Mouse (Mus musculus) kidney, embryonic 16.5 days (tissue): ENCODE data around the gene Btbd9. TPM values are rescaled to one million over a fixed set of nuclear protein-coding genes. Genes with fewer than 3 reads are reported as not detected.

Source experiments
- ATAC-seq: fragments of 200-750 bp; cut with Nextera tagmentation; 2 replicates; pipeline ENCODE4 v1.8.0; 2017; ENCODE audit warnings: moderate TSS enrichment; ENCODE audit not compliant: low FRiP score, low TSS enrichment
- H3K27ac ChIP-seq: fragments of 300-500 bp; sonication (generic); 2 replicates; pipeline ENCODE4 v1.5.1; 2014; ENCODE audit warnings: low read length
- H3K27me3 ChIP-seq: fragments of 300-500 bp; sonication (generic); 2 replicates; pipeline ENCODE4 v1.6.1; 2014; ENCODE audit warnings: low read length, control low read depth, mixed read lengths; ENCODE audit not compliant: insufficient read depth
- H3K36me3 ChIP-seq: fragments of 300-500 bp; sonication (generic); 2 replicates; pipeline ENCODE4 v1.6.1; 2014; ENCODE audit warnings: low read length, control low read depth, mixed read lengths; ENCODE audit not compliant: insufficient read depth
- H3K4me1 ChIP-seq: fragments of 300-500 bp; sonication (generic); 2 replicates; pipeline ENCODE4 v1.6.1; 2014; ENCODE audit warnings: low read length, control low read depth, mixed read lengths; ENCODE audit not compliant: insufficient read depth
- H3K4me2 ChIP-seq: fragments of 300-500 bp; sonication (generic); replicated peaks from 2 replicates; pipeline ENCODE4 v1.6.1; 2014; ENCODE audit warnings: low read depth, low read length
- H3K4me3 ChIP-seq: fragments of 300-500 bp; sonication (generic); 2 replicates; pipeline ENCODE4 v1.5.1; 2014; ENCODE audit warnings: mild to moderate bottlenecking, low read length
- H3K9ac ChIP-seq: fragments of 300-500 bp; sonication (generic); replicated peaks from 2 replicates; pipeline ENCODE4 v1.6.1; 2014; ENCODE audit warnings: low read length
- H3K9me3 ChIP-seq: fragments of 300-500 bp; sonication (generic); 2 replicates; pipeline ENCODE4 v1.6.1; 2016; ENCODE audit warnings: low read length, control low read depth
- WGBS: fragments of 180-500 bp; shearing (Covaris S2); extraction: QIAGEN DNeasy Blood & Tissue Kit; methylation state at CpG from one replicate; pipeline ENCODE4 v1.1.7; 2014; 5-methylcytosine and 5-hydroxymethylcytosine counted together
- polyA plus RNA-seq: library from polyadenylated mRNA; unstranded; fragments of >200 nt; fragmentation: Nextera tagmentation; extraction: Ambion mirVana; gene quantifications from 2 replicates; pipeline ENCODE4 v1.2.1, GENCODE M21; 2015

Gene Btbd9
- polyA plus RNA-seq, 1 experiment from 2014 or later, result 58.3 TPM

- no peak for ATAC-seq
- no peak overlapping the region for H3K4me3 ChIP-seq
- 66% methylated on average over 7 of the region's 7 CpGs for WGBS
- H3K4me2 ChIP-seq, result no peak overlapping the region
- H3K4me1 ChIP-seq, result peaks cover 7% of the 10 kb centered on the region
- no peaks in the 10 kb centered on the region for H3K9me3 ChIP-seq
- H3K27ac ChIP-seq, result no peak overlapping the region
- H3K27me3 ChIP-seq, result no peaks in the 10 kb centered on the region
- no peaks in the 10 kb centered on the region for H3K36me3 ChIP-seq
- no peak overlapping the region for H3K9ac ChIP-seq
Observed at GRCm38 (mm10) chr17:30280323-30281118, 295.8 kb downstream of the Btbd9 start.

- no peaks in the 10 kb centered on the region for H3K9me3 ChIP-seq
- H3K4me3 ChIP-seq, result no peak overlapping the region
- 86% methylated on average over 5 of the region's 5 CpGs for WGBS
- no peak overlapping the region for H3K4me2 ChIP-seq
- H3K4me1 ChIP-seq, result no peaks in the 10 kb centered on the region
- H3K27ac ChIP-seq, result no peak overlapping the region
- H3K27me3 ChIP-seq, result no peaks in the 10 kb centered on the region
- no peak for ATAC-seq
- no peak overlapping the region for H3K9ac ChIP-seq
- H3K36me3 ChIP-seq, result no peaks in the 10 kb centered on the region
Observed at GRCm38 (mm10) chr17:30279684-30280083, 296.6 kb downstream of the Btbd9 start.

- Histone ChIP-seq H3K9me3 (no peaks in the 10 kb centered on the region), H3K9ac (no peak overlapping the region), H3K27me3 (no peaks in the 10 kb centered on the region), H3K4me1 (no peaks in the 10 kb centered on the region), H3K4me3 (no peak overlapping the region), H3K36me3 (no peaks in the 10 kb centered on the region), H3K27ac (no peak overlapping the region), H3K4me2 (no peak overlapping the region)
- whole genome bisulfite sequencing, result 38% methylated on average over 16 of the region's 16 CpGs
- ATAC-seq, result no peak
Observed at GRCm38 (mm10) chr17:30278596-30279378, 297.5 kb downstream of the Btbd9 start.

GRCm38 (mm10) chr17:30276477-30276876, 299.8 kb downstream of the Btbd9 start:
- H3K27ac ChIP-seq, result no peak overlapping the region
- H3K4me3 ChIP-seq, result no peak overlapping the region
- no peak for ATAC-seq
- WGBS, result 93% methylated on average over 4 of the region's 4 CpGs
- no peak overlapping the region for H3K4me2 ChIP-seq
- H3K36me3 ChIP-seq, result no peaks in the 10 kb centered on the region
- no peaks in the 10 kb centered on the region for H3K4me1 ChIP-seq
- no peak overlapping the region for H3K9ac ChIP-seq
- no peaks in the 10 kb centered on the region for H3K27me3 ChIP-seq
- H3K9me3 ChIP-seq, result no peaks in the 10 kb centered on the region

GRCm38 (mm10) chr17:30272769-30273168, 303.5 kb downstream of the Btbd9 start:
- no peak overlapping the region for H3K4me3 ChIP-seq
- H3K36me3 ChIP-seq, result no peaks in the 10 kb centered on the region
- H3K27me3 ChIP-seq, result no peaks in the 10 kb centered on the region
- ATAC-seq, result no peak
- no peak overlapping the region for H3K27ac ChIP-seq
- 88% methylated on average over 6 of the region's 6 CpGs for WGBS
- H3K4me2 ChIP-seq, result no peak overlapping the region
- H3K9ac ChIP-seq, result no peak overlapping the region
- peaks cover 8% of the 10 kb centered on the region for H3K4me1 ChIP-seq
- no peaks in the 10 kb centered on the region for H3K9me3 ChIP-seq

GRCm38 (mm10) chr17:30269136-30270063, 306.9 kb downstream of the Btbd9 start:
- no peak overlapping the region for H3K27ac ChIP-seq
- H3K4me3 ChIP-seq, result no peak overlapping the region
- WGBS, result 67% methylated on average over 11 of the region's 11 CpGs
- no peak for ATAC-seq
- H3K9ac ChIP-seq, result no peak overlapping the region
- no peaks in the 10 kb centered on the region for H3K36me3 ChIP-seq
- H3K27me3 ChIP-seq, result no peaks in the 10 kb centered on the region
- peaks cover 8% of the 10 kb centered on the region for H3K4me1 ChIP-seq
- H3K9me3 ChIP-seq, result no peaks in the 10 kb centered on the region
- H3K4me2 ChIP-seq, result no peak overlapping the region

- Histone ChIP-seq H3K4me3 (no peak overlapping the region), H3K4me2 (no peak overlapping the region), H3K9ac (no peak overlapping the region), H3K9me3 (no peaks in the 10 kb centered on the region), H3K27me3 (no peaks in the 10 kb centered on the region), H3K4me1 (peaks cover 9% of the 10 kb centered on the region), H3K36me3 (no peaks in the 10 kb centered on the region), H3K27ac (no peak overlapping the region)
- WGBS, result 90% methylated on average over 8 of the region's 8 CpGs
- ATAC-seq, result no peak
Observed at GRCm38 (mm10) chr17:30268456-30268855, 307.8 kb downstream of the Btbd9 start.

- Histone ChIP-seq H3K4me3 (no peak overlapping the region), H3K9me3 (no peaks in the 10 kb centered on the region), H3K9ac (no peak overlapping the region), H3K27ac (no peak overlapping the region), H3K36me3 (no peaks in the 10 kb centered on the region), H3K4me2 (no peak overlapping the region), H3K4me1 (peaks cover 18% of the 10 kb centered on the region), H3K27me3 (no peaks in the 10 kb centered on the region)
- WGBS, result 57% methylated on average over 5 of the region's 5 CpGs
- no peak for ATAC-seq
Observed at GRCm38 (mm10) chr17:30267432-30267973, 308.8 kb downstream of the Btbd9 start.

GRCm38 (mm10) chr17:30263535-30263934, 312.8 kb downstream of the Btbd9 start:
- no peak overlapping the region for H3K9ac ChIP-seq
- H3K4me2 ChIP-seq, result no peak overlapping the region
- no peak overlapping the region for H3K4me3 ChIP-seq
- no peaks in the 10 kb centered on the region for H3K9me3 ChIP-seq
- H3K27me3 ChIP-seq, result no peaks in the 10 kb centered on the region
- H3K36me3 ChIP-seq, result no peaks in the 10 kb centered on the region
- WGBS, result 67% methylated on average over 2 of the region's 2 CpGs
- peaks cover 35% of the 10 kb centered on the region for H3K4me1 ChIP-seq
- no peak overlapping the region for H3K27ac ChIP-seq
- ATAC-seq, result no peak
